Mouse (Mus musculus): ENCODE measurements around the gene Acad9.

Gene Acad9

GRCm38 (mm10) chr3:36065843-36066651 is at the start of gene Acad9:
Gene Acad9, plus strand, starts transcription at chr3:36065979.
- DNase-seq (ENCODE audit: low spot score), result peak; percentile 79

- DNase-seq (ENCODE audit: low spot score), result no peak
Measured at GRCm38 (mm10) chr3:36025732-36026131, 40.0 kb upstream of the Acad9 start.

DNA sequence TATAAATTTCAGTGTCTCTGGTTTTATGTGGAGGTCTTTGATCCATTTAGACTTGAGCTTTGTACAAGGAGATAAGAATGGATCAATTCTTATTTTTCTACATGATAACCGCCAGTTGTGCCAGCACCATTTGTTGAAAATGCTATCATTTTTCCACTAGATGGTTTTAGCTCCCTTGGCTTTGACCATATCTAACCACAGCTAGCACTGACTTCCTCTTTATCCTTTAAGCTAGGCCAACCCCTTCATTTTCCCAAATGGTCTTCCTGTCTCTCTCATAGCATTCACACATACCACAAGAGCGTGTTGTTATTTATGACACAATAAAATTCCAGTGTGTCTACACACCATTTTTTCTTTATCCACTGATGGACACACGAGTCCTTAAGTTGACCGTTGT is 35.8 kb upstream of the Acad9 start:
- no peak for DNase-seq (ENCODE audit: low spot score)

DNA sequence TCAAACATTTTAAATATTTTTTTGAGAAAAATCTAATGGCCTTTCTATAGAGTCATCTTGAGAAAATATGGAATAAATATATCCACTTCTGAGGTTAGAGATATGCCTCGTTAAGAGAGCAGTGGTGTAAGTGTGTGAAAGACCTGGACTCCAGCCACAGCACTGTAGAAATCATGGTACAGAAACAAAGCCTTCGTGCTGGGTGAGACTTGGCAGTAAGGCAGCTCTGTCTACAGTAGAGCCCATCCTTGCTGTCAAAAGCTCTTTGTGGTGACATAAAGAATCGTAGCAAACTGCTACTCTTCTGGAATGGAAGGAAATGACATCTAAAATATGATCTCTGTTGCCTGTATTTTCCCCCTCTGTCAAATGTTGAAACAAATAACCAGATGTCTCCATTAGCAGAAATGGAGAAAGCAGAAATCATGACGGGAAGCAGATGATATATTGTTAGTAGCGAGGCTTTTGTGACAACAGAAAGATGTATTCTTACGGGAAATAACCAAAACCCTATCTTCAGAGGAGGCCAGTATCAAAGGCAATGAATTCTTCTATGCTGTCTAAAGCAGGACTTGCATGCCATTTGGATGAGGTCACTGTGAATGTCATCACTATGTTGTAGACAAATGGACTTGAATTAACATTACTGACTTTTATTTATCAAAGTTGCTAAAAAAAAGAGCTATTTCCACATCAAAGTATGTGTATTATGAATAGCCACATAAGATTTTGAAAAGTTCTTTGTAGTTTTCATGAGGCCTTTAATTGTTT is 33.9 kb upstream of the Acad9 start:
- DNase-seq (ENCODE audit: low spot score), result no peak

DNA sequence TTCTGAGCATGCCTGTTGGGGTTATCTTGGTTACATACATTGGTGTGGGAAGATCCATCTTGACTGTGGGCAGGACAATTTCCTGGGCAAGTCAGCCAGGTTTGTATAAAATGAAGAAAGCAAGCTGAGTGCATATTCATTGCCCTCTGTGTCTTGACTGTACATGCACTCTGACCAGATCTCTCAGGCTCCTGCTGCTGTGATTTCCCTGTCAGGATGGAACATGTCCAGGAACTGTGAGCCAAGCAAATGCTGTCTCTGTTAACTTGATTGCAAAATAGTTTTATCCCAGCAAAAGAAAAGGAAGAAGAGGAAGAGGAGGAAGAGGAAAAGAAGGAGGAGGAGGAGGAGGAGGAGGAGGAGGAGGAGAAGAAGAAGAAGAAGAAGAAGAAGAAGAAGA is 21.3 kb upstream of the Acad9 start:
- no peak for DNase-seq (ENCODE audit: low spot score)

- DNase-seq (ENCODE audit: low spot score), result no peak
Measured at GRCm38 (mm10) chr3:36045086-36045485, 20.7 kb upstream of the Acad9 start.

DNA sequence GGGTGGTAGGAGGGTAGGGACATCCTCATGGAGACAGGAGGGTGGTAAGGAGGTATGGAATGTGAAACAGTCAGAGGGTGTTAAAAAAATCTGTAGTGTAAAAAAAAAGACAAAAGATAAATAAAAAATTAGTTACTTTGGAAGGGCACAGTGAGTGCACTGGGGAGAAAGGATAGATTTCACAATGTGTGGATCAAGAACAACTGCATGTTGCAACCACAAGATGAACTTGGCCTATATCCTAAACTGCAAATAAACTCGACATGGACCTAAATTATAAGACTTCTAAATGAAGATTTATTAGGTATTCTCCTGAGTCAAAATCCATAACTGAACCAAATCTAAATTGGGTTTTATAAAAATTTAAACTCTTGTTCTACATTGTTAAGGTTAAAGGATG is 16.7 kb upstream of the Acad9 start:
- DNase-seq (ENCODE audit: low spot score), result no peak

DNA sequence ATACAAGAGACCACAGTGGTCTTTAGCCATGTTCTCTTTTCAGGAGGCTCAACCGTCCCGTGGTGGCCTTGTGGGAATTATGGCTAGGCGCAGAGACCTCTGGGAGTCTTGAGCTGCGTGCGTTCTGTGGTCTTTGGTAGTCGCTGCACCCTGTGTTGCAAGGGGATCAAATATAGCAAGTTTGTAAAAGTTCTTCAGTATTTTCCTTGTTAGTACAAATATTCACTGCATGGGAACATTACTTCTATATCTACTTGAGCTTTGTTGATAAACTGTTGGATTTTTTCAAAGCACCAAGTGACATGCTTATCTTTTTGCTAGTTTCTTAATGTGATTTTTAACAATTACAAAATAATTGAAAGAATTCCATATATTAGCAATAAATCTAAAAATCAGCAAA is 12.3 kb upstream of the Acad9 start, which contains the start of gene Ccdc144b:
TSS of gene Ccdc144b (minus strand) at position 101 of the 400 bp plus-strand sequence.
- no peak for DNase-seq (ENCODE audit: low spot score)

DNA sequence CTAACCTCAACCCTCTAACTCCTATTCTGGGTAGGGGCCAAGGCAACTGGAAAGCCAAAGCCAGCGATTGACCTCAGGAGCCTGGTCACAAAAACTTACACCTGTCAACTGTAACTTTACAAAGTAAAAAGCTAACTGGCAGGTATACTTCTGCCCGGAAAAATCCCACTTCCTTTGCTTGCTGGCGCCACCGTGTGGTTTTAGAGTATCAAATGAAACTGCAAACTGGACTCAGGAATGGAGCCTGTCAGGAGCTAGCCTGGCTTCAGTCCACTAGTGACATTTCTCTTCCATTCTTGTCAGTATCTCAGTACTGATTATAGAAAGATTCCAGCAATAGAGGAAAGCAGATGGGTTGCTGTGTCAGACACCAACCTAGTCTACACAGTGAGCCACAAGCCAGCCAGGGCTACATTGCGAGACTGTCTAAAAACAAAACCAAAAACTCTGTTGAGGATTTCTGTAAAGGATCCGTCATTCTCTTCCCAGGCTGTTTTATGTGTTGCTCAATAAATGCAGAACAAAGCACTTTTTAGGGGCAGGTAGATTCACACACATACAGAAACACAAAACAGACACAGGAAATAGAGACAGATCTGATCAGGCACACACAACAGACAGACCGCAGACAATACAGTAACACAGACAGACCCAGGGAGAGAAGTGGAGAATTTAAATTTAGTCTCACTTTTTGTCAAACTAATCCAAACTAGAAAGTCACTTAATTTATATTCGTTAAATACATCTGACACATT is 5.5 kb upstream of the Acad9 start:
- DNase-seq (ENCODE audit: low spot score), result peak; percentile 22

- DNase-seq (ENCODE audit: low spot score), result no peak
Measured at GRCm38 (mm10) chr3:36064592-36065061, 1.2 kb upstream of the Acad9 start.

GRCm38 (mm10) chr3:36065166-36065565 is 613 bp upstream of the Acad9 start:
- DNase-seq (ENCODE audit: low spot score), result no peak

DNA sequence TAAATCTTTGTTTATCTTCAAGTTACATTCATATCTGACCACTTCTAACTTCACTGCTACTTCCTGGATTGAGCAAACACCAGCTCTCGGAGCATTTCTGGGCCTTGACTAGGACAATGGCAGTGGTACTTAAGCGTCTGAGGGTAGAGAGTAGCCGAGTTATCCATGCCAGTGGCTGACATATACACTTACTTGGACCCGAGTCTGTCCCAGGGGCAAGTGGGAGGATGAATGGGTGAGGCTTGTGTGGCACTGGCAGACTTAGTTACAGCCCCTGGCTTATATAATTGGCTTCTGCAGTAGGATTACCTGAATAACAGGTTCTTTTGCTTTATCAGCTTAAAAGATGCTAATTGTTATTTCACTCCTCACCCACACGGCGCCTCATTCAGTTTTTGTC is 2.0 kb downstream of the Acad9 start:
- DNase-seq (ENCODE audit: low spot score), result no peak

- DNase-seq (ENCODE audit: low spot score), result no peak
Measured at GRCm38 (mm10) chr3:36070436-36070835, 4.7 kb downstream of the Acad9 start.

DNA sequence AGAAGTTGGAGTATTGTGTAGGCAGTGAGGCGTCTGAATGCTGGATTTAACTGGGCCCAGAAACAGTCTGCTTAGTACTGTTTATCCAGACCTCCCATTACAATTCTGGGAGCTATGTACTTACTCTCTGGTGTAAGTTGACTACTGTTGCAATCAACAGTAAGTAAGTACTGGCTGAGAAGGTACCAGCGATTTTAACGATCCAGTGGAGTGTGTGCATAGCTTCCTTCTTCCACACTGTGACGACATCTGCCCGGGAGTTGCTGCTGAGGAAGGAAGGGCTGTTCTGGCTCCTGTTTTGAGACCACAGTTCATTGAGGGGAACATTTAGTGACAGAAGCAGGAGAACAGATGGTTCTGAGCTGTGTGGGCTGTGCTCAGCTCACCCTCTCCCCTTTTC is 5.3 kb downstream of the Acad9 start:
- DNase-seq (ENCODE audit: low spot score), result no peak

- DNase-seq (ENCODE audit: low spot score), result no peak
Measured at GRCm38 (mm10) chr3:36074231-36074630, 8.5 kb downstream of the Acad9 start.

GRCm38 (mm10) chr3:36075466-36075865 is 9.7 kb downstream of the Acad9 start:
- no peak for DNase-seq (ENCODE audit: low spot score)

DNA sequence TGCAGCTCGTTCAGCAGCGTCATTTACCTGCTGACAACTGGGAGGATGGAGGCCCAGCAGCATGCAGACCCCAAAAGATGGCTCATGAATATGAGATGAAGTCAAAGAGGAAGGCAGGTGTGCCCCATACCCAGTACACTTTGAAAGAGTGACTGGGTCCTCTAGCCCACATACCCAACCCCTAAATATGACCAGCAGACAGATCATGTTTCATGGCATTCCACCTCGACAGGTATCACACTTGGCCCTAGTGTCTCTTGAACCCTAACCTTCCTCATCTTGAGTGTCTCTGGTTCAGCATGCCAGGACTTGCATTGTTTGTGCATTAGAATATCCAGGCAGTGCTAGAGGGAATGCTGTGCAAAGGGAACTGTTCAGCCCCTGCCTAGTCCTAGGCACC is 11.6 kb downstream of the Acad9 start:
- DNase-seq (ENCODE audit: low spot score), result no peak

- DNase-seq (ENCODE audit: low spot score), result no peak
Measured at GRCm38 (mm10) chr3:36079886-36080285, 14.1 kb downstream of the Acad9 start.

GRCm38 (mm10) chr3:36080741-36081140 is 15.0 kb downstream of the Acad9 start:
- DNase-seq (ENCODE audit: low spot score), result no peak

GRCm38 (mm10) chr3:36082843-36083242 is 17.1 kb downstream of the Acad9 start:
- no peak for DNase-seq (ENCODE audit: low spot score)

- DNase-seq (ENCODE audit: low spot score), result no peak
Measured at GRCm38 (mm10) chr3:36083381-36083780, 17.6 kb downstream of the Acad9 start.

- no peak for DNase-seq (ENCODE audit: low spot score)
Measured at GRCm38 (mm10) chr3:36085394-36085793, 19.6 kb downstream of the Acad9 start.

Data from layer of hippocampus, adult 9-10 months (tissue).